In genomic region chr17:86812029-86812428, GRCm38 (mm10) we compare ENCODE assay signal across 8 mouse cellular contexts. TPM values are rescaled to one million over a fixed set of nuclear protein-coding genes. Genes with fewer than 3 reads are reported as not detected.
DNase-seq lines count a peak whose midpoint lies in the region; ATAC-seq lines count a peak whose summit lies in the region.

No protein-coding gene starts in this region.

- 0 out of 2 replicates have a peak, but pooled peaks cover 3% of the 10 kb centered on the region for H3K4me1 ChIP-seq in hindbrain, embryonic 16.5 days (ENCODE audit: control insufficient read depth, insufficient read depth, low read depth, low read length)

- no peaks in the 10 kb centered on the region for H3K36me3 ChIP-seq in hindbrain, embryonic 16.5 days (ENCODE audit: control insufficient read depth, insufficient read depth, low read length)
- H3K36me3 ChIP-seq in splenic B cell, adult 2 months (ENCODE audit: control insufficient read depth, insufficient read depth, low read length, poor library complexity, severe bottlenecking): no peaks in the 10 kb centered on the region

- H3K9me3 ChIP-seq in hindbrain, embryonic 16.5 days (ENCODE audit: control insufficient read depth, low read length): no peaks in the 10 kb centered on the region

- no peak overlapping the region for H3K9ac ChIP-seq in hindbrain, embryonic 16.5 days (ENCODE audit: low read depth, low read length)

- ATAC-seq in hindbrain, embryonic 16.5 days: peak; percentile 54; the same call in 1 of the 2 replicates

- 3% methylated on average over 4 of the region's 4 CpGs for WGBS in hindbrain, embryonic 16.5 days

- no peak overlapping the region for H3K4me3 ChIP-seq in hindbrain, embryonic 16.5 days (ENCODE audit: low read length)

- no peak overlapping the region; the same call in 1 of the 2 replicates for H3K4me2 ChIP-seq in hindbrain, embryonic 16.5 days (ENCODE audit: low read length)

- H3K27ac ChIP-seq in hindbrain, embryonic 16.5 days (ENCODE audit: low read depth, low read length): no peak overlapping the region

- peak; percentile 40 to 73 for DNase-seq in adrenal gland, adult (ENCODE audit: inconsistent age in 2 of 2, low spot score in 1 of 2)
- no peak for DNase-seq in adrenal gland, adult 18-20 months (ENCODE audit: low spot score in 2 of 2)
- peak; percentile 21 to 60 for DNase-seq in layer of hippocampus, postnatal 14 days (ENCODE audit: low spot score in 2 of 2)
- DNase-seq in layer of hippocampus, adult 9-10 months (ENCODE audit: low spot score): no peak
- peak; percentile 8 for DNase-seq in cerebellum, adult 11 months
- DNase-seq in splenic B cell, adult 2 months (ENCODE audit: low read depth, low spot score): peak; percentile 46
- DNase-seq in kidney, adult 8-10 months: no peak

- H3K27me3 ChIP-seq in hindbrain, embryonic 16.5 days (replicated peaks; ENCODE audit: control insufficient read depth, insufficient read depth, low read length): no peaks in the 10 kb centered on the region
- no peaks in the 10 kb centered on the region for H3K27me3 ChIP-seq in splenic B cell, adult 2 months (ENCODE audit: control insufficient read depth, insufficient read depth, low read length, poor library complexity, severe bottlenecking)

RNA-seq across cellular contexts. Expression of gene Epas1, which starts 58.5 kb away (rescaled TPM):
- 100 to 1,000 TPM; 176 to 200 TPM for total RNA-seq in adrenal gland, adult 18-20 months (2021)
- total RNA-seq in layer of hippocampus, postnatal 14 days (2021): 100 to 1,000 TPM; 105 to 106 TPM
- polyA plus RNA-seq in hindbrain, embryonic 16.5 days (2015; fragmentation: Nextera tagmentation; extraction: Ambion mirVana): 5.7 and 8.4 TPM in 2 replicates

Comparison
In these comparisons a context has a peak if more than half of its experiments do, and no peak if none do; other contexts are left out.
1. DNase-seq: peak in adrenal gland, adult (2 of 2), layer of hippocampus, postnatal 14 days (2 of 2), cerebellum, adult 11 months (single experiment) and splenic B cell, adult 2 months (single experiment); none in adrenal gland, adult 18-20 months (0 of 2), layer of hippocampus, adult 9-10 months (single experiment) and kidney, adult 8-10 months (0 of 2).